Mouse (Mus musculus): ENCODE measurements around the gene Chl1.

GRCm38 (mm10) chr6:103504065-103504464 lies 6.3 kb upstream of the Chl1 start:
- no peak for TF ChIP-seq EP300 (IDR thresholded peaks at IDR 0.05; ENCODE audit: insufficient read depth, low read depth, low read length)
- no peak for TF ChIP-seq POLR2A (IDR thresholded peaks at IDR 0.05; ENCODE audit: insufficient read depth, low read length)

Data from ES-Bruce4 (cell line).